Mouse (Mus musculus) CH12.LX (cell line): ENCODE measurements at regions not wholly inside any gene's neighbourhood (a gene's known extent, or its start where the extent isn't known, plus 50 kb on each side); places are given as distances from the start of the nearest gene placed in this dataset.

Source experiments
- DNase-seq: peaks from one replicate; pipeline ENCODE4 v3.0.0-alpha.2; 2013; ENCODE audit errors: extremely low read depth
- H3K27ac ChIP-seq: 2 replicates; pipeline ENCODE4 v1.5.1; 2012; ENCODE audit warnings: low read depth, mild to moderate bottlenecking, control low read depth, moderate library complexity; ENCODE audit not compliant: insufficient read depth
- H3K27me3 ChIP-seq: replicated peaks from 2 replicates; pipeline ENCODE3; 2012; ENCODE audit warnings: inconsistent platforms
- H3K36me3 ChIP-seq, 2 experiments: replicated peaks in 1 of 2; 2 replicates each; pipeline versions ENCODE3 to v1.6.1; 2012; ENCODE audit warnings: inconsistent platforms in 1 of 2, low read length in 1 of 2, mild to moderate bottlenecking in 1 of 2, mixed read lengths in 1 of 2, moderate library complexity in 1 of 2; ENCODE audit not compliant: control insufficient read depth in 1 of 2, insufficient read depth in 1 of 2
- H3K4me1 ChIP-seq, 2 experiments: 2 replicates each; pipeline ENCODE4 v1.6.1; 2012; ENCODE audit warnings: inconsistent platforms in 1 of 2, moderate library complexity in 1 of 2; ENCODE audit not compliant: insufficient read depth in 2 of 2, control insufficient read depth in 1 of 2
- H3K4me2 ChIP-seq: 2 replicates; pipeline ENCODE4 v1.6.1; 2012; ENCODE audit warnings: low read depth, mild to moderate bottlenecking, control low read depth; ENCODE audit not compliant: poor library complexity, insufficient read depth, severe bottlenecking
- H3K4me3 ChIP-seq, 3 experiments: fragments of 150-350 bp in 1 of 3; sonication (generic) in 1 of 3; replicated peaks in 1 of 3; 2 replicates each; pipeline versions ENCODE3 to v1.5.1; 2011 to 2012; ENCODE audit warnings: low read depth in 2 of 3, low read length in 2 of 3, mild to moderate bottlenecking in 2 of 3, moderate library complexity in 2 of 3, control low read depth in 1 of 3, improper control_type of control experiment in 1 of 3, inconsistent platforms in 1 of 3, mixed read lengths in 1 of 3; ENCODE audit not compliant: poor library complexity in 1 of 3
- H3K79me2 ChIP-seq: replicated peaks from 2 replicates; pipeline ENCODE4 v1.6.1; 2012; ENCODE audit warnings: mild to moderate bottlenecking, moderate library complexity; ENCODE audit not compliant: control insufficient read depth, poor library complexity, insufficient read depth, severe bottlenecking; ENCODE audit errors: extremely low read depth
- H3K9ac ChIP-seq: 2 replicates; pipeline ENCODE4 v1.6.1; 2012; ENCODE audit warnings: low read depth, mild to moderate bottlenecking, control low read depth, moderate library complexity; ENCODE audit not compliant: insufficient read depth
- H3K9me3 ChIP-seq: replicated peaks from 2 replicates; pipeline ENCODE3; 2012; ENCODE audit warnings: low read length, inconsistent platforms, mixed read lengths
- CHD1 ChIP-seq: IDR thresholded peaks from 2 replicates; pipeline ENCODE4 v1.6.1; 2012; ENCODE audit warnings: low read depth, low read length, improper control_type of control experiment, inconsistent platforms
- CHD2 ChIP-seq: IDR thresholded peaks from 2 replicates; pipeline ENCODE4 v1.6.1; 2011; ENCODE audit warnings: low read length, improper control_type of control experiment
- E2F4 ChIP-seq: IDR thresholded peaks from 2 replicates; pipeline ENCODE4 v1.6.1; 2011; ENCODE audit warnings: low read depth, low read length, improper control_type of control experiment; ENCODE audit not compliant: insufficient replicate concordance
- EP300 ChIP-seq: IDR thresholded peaks from 2 replicates; pipeline ENCODE4 v1.6.1; 2011; ENCODE audit warnings: low read length, improper control_type of control experiment
- ETS1 ChIP-seq: conservative IDR thresholded peaks from 2 replicates; pipeline ENCODE4 v1.6.1; 2012; ENCODE audit warnings: low read depth, mild to moderate bottlenecking, inconsistent platforms, low read length, improper control_type of control experiment, moderate library complexity
- JUN ChIP-seq: IDR thresholded peaks from 2 replicates; pipeline ENCODE4 v1.6.1; 2011; ENCODE audit warnings: low read depth, mild to moderate bottlenecking, low read length, improper control_type of control experiment, moderate library complexity; ENCODE audit not compliant: insufficient read depth
- JUND ChIP-seq: conservative IDR thresholded peaks from 2 replicates; pipeline ENCODE4 v1.6.1; 2011; ENCODE audit warnings: low read depth, low read length, improper control_type of control experiment
- KAT2A ChIP-seq: IDR thresholded peaks from 2 replicates; pipeline ENCODE4 v1.6.1; 2012; ENCODE audit warnings: low read length, improper control_type of control experiment, inconsistent platforms; ENCODE audit not compliant: insufficient replicate concordance
- MAFK ChIP-seq: IDR thresholded peaks from 2 replicates; pipeline ENCODE4 v1.6.1; 2011; ENCODE audit warnings: low read length, improper control_type of control experiment; ENCODE audit not compliant: insufficient replicate concordance
- MAX ChIP-seq: IDR thresholded peaks from 2 replicates; pipeline ENCODE4 v1.6.1; 2011; ENCODE audit warnings: low read length, improper control_type of control experiment
- MEF2A ChIP-seq: IDR thresholded peaks from 2 replicates; pipeline ENCODE4 v1.6.1; 2014; ENCODE audit warnings: low read depth, mild to moderate bottlenecking, inconsistent platforms, low read length, improper control_type of control experiment, borderline replicate concordance
- NELFE ChIP-seq: IDR thresholded peaks from 2 replicates; pipeline ENCODE4 v1.6.1; 2011; ENCODE audit warnings: low read depth, low read length, improper control_type of control experiment
- NRF1 ChIP-seq: IDR thresholded peaks from 2 replicates; pipeline ENCODE4 v1.6.1; 2014; ENCODE audit warnings: low read depth, mild to moderate bottlenecking, inconsistent platforms, low read length, improper control_type of control experiment, moderate library complexity
- POLR2AphosphoS2 ChIP-seq: IDR thresholded peaks from 2 replicates; pipeline ENCODE4 v1.6.1; 2011; ENCODE audit warnings: low read depth, low read length, improper control_type of control experiment
- RCOR1 ChIP-seq: conservative IDR thresholded peaks from 2 replicates; pipeline ENCODE4 v1.6.1; 2012; ENCODE audit warnings: low read depth, mild to moderate bottlenecking, inconsistent platforms, low read length, improper control_type of control experiment
- SIN3A ChIP-seq: IDR thresholded peaks from 2 replicates; pipeline ENCODE4 v1.6.1; 2012; ENCODE audit warnings: low read length, improper control_type of control experiment, inconsistent platforms
- SMC3 ChIP-seq: IDR thresholded peaks from 2 replicates; pipeline ENCODE4 v1.6.1; 2011; ENCODE audit warnings: low read depth, low read length, improper control_type of control experiment
- TBP ChIP-seq: conservative IDR thresholded peaks from 2 replicates; pipeline ENCODE4 v1.6.1; 2011; ENCODE audit warnings: low read depth, low read length, improper control_type of control experiment
- TCF12 ChIP-seq: IDR thresholded peaks from 2 replicates; pipeline ENCODE4 v1.6.1; 2014; ENCODE audit warnings: low read depth, mild to moderate bottlenecking, inconsistent platforms, low read length, improper control_type of control experiment
- UBTF ChIP-seq: IDR thresholded peaks from 2 replicates; pipeline ENCODE4 v1.6.1; 2012; ENCODE audit warnings: low read depth, mild to moderate bottlenecking, inconsistent platforms, low read length, improper control_type of control experiment, moderate library complexity
- USF1 ChIP-seq: IDR thresholded peaks from 2 replicates; pipeline ENCODE4 v1.6.1; 2014; ENCODE audit warnings: low read depth, mild to moderate bottlenecking, inconsistent platforms, low read length, improper control_type of control experiment
- ZMIZ1 ChIP-seq: IDR thresholded peaks from 2 replicates; pipeline ENCODE4 v1.6.1; 2012; ENCODE audit warnings: low read depth, mild to moderate bottlenecking, inconsistent platforms, low read length, improper control_type of control experiment
- dilution Hi-C: fragments of 300-500 bp; cut with MboI; formaldehyde crosslinking; loops from 2 replicates; pipeline ENCODE4 v1.14.3; 2020; ENCODE audit warnings: low sequenced_read_pairs; ENCODE audit not compliant: extremely low pct_unique_long_range_greater_than_20kb, extremely low pct_ligation_motif_present
- in situ Hi-C: fragments of 300-500 bp; cut with MboI; formaldehyde crosslinking; loops from 3 replicates; pipeline ENCODE4 v1.14.3; 2019; ENCODE audit warnings: low sequenced_read_pairs, low pct_ligation_motif_present, low pct_unique_long_range_greater_than_20kb, mixed read lengths

DNA sequence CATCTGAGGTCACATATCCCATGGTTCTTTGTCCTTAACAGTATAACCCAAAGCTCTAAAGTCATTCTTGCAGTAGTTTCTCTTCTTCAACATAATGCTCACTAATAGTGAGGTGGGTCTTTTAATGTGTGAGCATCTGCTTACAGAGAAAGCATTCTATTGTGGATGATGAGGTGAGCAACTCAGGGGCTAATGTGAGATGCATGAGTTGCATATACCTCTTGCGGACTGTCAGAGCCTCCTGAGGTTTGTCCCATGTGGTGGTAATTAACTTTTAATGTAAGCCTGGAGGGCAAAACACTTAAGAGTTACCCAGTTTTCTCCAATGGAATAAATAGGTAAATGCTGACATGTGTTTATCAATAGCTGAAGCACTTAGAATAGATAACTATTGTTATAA, 334.9 kb upstream of the Defb41 start:
- in situ Hi-C loops (no loop called here), dilution Hi-C loops (no loop called here)
- Histone ChIP-seq H3K27me3 (no peaks in the 10 kb centered on the region), H3K79me2 (no peaks in the 10 kb centered on the region), H3K4me1 (no peaks in the 10 kb centered on the region), H3K4me3 (no peak overlapping the region), H3K36me3 (no peaks in the 10 kb centered on the region), H3K4me2 (no peak overlapping the region), H3K9ac (no peak overlapping the region), H3K9me3 (peaks cover 13% of the 10 kb centered on the region), H3K27ac (no peak overlapping the region)
- no peak for TF ChIP-seq JUN
- TF ChIP-seq TBP = no peak
- TF ChIP-seq MAFK = no peak
- TF ChIP-seq SMC3 = no peak
- TF ChIP-seq CHD1 = no peak
- no peak for TF ChIP-seq EP300
- TF ChIP-seq SIN3A = no peak
- no peak for TF ChIP-seq MEF2A
- TF ChIP-seq ZMIZ1 = no peak
- TF ChIP-seq CHD2 = no peak
- TF ChIP-seq USF1 = no peak
- TF ChIP-seq TCF12 = no peak
- TF ChIP-seq KAT2A = no peak
- TF ChIP-seq MAX = no peak
- no peak for TF ChIP-seq E2F4
- TF ChIP-seq UBTF = no peak
- TF ChIP-seq JUND = no peak
- TF ChIP-seq NELFE = no peak
- TF ChIP-seq RCOR1 = no peak
- TF ChIP-seq NRF1 = no peak
- no peak for DNase-seq

DNA sequence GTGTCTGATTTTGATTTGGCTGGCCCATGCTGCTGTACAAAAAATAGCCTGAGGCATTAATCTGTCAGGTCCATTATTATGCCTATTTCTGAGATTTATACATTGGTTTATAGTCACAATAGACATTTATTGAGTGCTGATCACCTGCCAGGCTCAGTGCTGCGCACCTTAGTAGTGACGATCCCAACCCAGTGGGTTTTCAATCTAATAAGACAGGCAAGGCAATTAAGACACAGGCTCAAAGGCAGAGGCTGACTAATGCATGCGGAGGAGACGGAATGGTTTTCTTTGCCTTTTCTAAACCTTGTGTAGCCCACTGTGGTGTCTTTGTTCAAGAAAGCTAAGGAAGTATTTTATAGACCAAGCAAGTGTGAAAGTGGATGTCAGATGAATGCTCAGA, 334.0 kb upstream of the Defb41 start:
- DNase-seq = no peak
- no peak overlapping the region for H3K9ac ChIP-seq
- H3K4me1 ChIP-seq = no peaks in the 10 kb centered on the region
- no peak overlapping the region for H3K4me2 ChIP-seq
- H3K27me3 ChIP-seq = no peaks in the 10 kb centered on the region
- TF ChIP-seq ETS1 (no peak), POLR2AphosphoS2 (no peak), USF1 (no peak)
- TF ChIP-seq, all 38 proteins: peak for 0
- Histone ChIP-seq H3K79me2 (no peaks in the 10 kb centered on the region), H3K4me3 (no peak overlapping the region), H3K36me3 (no peaks in the 10 kb centered on the region), H3K27ac (no peak overlapping the region), H3K9me3 (peaks cover 12% of the 10 kb centered on the region)
- dilution Hi-C loops = no loop called here
- in situ Hi-C loops = no loop called here
